Mouse (Mus musculus): Measurements from ENCODE around the gene Oas1g. TPM values are rescaled to one million over a fixed set of nuclear protein-coding genes. Genes with fewer than 3 reads are reported as not detected.
"Not testable (repeated sequence)": the region's sequence is repeated elsewhere in the genome, so short reads cannot be mapped to it uniquely, and the experiment has no call there.

Oas1g gene
- polyA plus RNA-seq, 1 experiment, result 1.3 TPM

DNA sequence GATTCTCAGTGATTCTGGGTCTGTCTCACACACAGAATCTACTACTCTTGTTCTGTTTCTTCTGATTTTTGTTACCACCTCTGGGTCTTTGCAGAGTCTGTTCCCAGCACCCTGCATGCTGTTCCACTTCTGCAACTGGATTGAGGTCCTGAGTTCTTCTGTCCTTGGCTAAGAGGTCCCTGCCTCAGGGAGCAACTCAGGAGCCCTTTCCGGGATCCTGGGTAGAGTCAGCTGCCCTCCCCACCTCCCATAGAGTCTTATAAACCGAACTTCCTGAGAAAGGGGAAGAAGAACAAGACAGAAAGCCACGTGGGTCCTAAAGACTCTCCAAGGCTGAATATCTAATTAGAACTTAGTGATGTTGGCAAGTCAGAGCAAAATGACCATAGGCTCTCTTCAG, 3.6 kb upstream of the Oas1g start:
- Histone ChIP-seq H3K27ac (ENCODE audit: insufficient read depth, low read length) (no peak overlapping the region), H3K4me3 (ENCODE audit: insufficient read depth, low read length) (no peak overlapping the region), H3K4me1 (ENCODE audit: control insufficient read depth, insufficient read depth, low read length) (no peaks in the 10 kb centered on the region)
- TF ChIP-seq CTCF (IDR thresholded peaks at IDR 0.05; ENCODE audit: borderline replicate concordance, insufficient read depth, low read length) (no peak), POLR2A (IDR thresholded peaks at IDR 0.05; ENCODE audit: low read depth, low read length) (no peak)

DNA sequence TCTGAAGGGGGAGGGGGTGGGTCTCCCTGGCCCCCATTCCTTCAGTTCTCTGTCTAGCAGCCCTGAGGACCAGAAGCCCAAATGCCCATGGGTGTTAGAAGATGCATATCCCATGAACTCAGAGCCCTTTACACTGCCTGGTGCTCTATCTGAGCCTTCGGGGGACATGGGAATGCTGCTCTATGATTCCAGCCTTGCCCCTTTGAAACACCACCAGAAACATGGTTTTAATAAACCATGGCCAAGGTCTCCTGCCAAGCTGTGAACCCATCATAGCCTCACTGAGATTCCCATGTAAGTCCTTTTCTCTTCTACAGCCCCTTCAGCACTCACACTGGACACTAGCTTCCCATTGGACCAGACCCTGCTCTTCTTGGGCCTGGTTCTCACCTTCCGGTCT, 2.6 kb upstream of the Oas1g start:
- Histone ChIP-seq H3K27ac (ENCODE audit: insufficient read depth, low read length) (no peak overlapping the region), H3K4me3 (ENCODE audit: insufficient read depth, low read length) (no peak overlapping the region), H3K4me1 (ENCODE audit: control insufficient read depth, insufficient read depth, low read length) (no peaks in the 10 kb centered on the region)
- no peak for TF ChIP-seq CTCF (IDR thresholded peaks at IDR 0.05; ENCODE audit: borderline replicate concordance, insufficient read depth, low read length)
- no peak for TF ChIP-seq POLR2A (IDR thresholded peaks at IDR 0.05; ENCODE audit: low read depth, low read length)

DNA sequence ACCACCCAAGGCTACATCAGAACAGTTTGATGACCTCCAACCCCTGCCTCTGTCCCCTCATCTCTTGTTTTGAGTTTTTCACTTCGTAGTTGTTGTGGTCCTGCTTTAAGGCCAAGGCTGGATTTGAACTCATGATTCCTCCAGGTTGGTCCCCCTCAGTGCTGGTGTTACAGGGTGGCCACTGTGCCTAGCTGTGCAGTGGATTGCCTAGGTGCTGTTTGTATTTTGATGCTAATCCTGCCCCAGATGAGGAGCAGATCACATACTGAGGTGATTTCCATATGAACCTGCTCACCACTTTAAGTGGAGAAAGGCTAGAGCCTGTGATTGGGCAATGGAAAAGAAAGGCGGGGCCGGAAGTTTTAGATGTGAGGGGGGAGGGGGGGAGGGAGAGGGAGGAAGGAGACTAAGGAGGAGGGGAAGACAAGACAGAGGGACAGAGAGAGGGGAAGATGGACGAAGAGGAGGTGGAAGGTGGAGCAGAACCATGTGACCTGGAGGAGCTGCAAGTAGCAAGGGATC, 942 bp upstream of the Oas1g start:
- H3K27ac ChIP-seq (ENCODE audit: insufficient read depth, low read length); H3K4me3 ChIP-seq (ENCODE audit: insufficient read depth, low read length); H3K4me1 ChIP-seq (ENCODE audit: control insufficient read depth, insufficient read depth, low read length): not testable (repeated sequence)

DNA sequence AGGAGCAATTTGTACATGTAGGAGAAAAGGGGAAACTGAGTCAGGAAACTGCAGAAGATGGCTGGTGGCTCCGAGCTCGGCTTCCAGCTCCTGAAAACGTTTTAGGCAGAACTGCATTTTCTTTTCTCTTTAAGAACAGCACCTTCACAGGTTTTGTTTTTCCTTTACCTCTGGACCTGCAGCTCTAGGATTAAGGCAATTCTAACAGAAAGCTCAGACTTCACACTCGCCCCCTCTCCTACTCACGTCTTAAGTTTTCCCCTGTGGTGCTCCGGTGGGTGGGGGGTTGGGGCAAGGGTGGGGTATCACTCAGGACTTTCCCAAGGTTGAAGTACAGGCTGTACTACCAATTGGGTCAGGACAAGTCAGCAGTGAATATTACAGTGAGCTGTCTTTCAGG, 418 bp upstream of the Oas1g start:
- TF ChIP-seq CTCF (IDR thresholded peaks at IDR 0.05; ENCODE audit: borderline replicate concordance, insufficient read depth, low read length) (no peak), POLR2A (IDR thresholded peaks at IDR 0.05; ENCODE audit: low read depth, low read length) (no peak)
- H3K4me1 ChIP-seq (ENCODE audit: control insufficient read depth, insufficient read depth, low read length), result no peaks in the 10 kb centered on the region
- no peak overlapping the region for H3K27ac ChIP-seq (ENCODE audit: insufficient read depth, low read length)
- no peak overlapping the region for H3K4me3 ChIP-seq (ENCODE audit: insufficient read depth, low read length)

DNA sequence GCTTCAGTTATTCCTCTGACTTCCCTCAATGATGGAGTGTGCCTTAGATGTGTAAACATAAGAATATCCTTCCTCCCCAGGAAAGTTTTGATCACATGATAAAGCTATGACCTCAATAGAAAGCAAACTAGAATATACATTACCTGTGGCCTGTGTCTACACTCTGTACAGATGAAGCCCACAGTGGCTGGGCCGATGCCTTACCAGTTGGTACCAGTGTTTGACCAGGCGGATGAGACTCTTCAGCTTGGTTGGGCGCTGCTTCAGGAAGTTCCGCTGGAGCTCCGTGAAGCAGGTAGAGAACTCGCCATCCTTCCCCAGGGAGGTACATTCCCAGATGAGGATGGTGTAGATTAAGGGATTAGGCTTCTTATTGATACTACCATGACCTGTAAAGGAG, 5.7 kb downstream of the Oas1g start:
- H3K4me3 ChIP-seq (ENCODE audit: insufficient read depth, low read length); H3K27ac ChIP-seq (ENCODE audit: insufficient read depth, low read length); H3K4me1 ChIP-seq (ENCODE audit: control insufficient read depth, insufficient read depth, low read length): not testable (repeated sequence)

DNA sequence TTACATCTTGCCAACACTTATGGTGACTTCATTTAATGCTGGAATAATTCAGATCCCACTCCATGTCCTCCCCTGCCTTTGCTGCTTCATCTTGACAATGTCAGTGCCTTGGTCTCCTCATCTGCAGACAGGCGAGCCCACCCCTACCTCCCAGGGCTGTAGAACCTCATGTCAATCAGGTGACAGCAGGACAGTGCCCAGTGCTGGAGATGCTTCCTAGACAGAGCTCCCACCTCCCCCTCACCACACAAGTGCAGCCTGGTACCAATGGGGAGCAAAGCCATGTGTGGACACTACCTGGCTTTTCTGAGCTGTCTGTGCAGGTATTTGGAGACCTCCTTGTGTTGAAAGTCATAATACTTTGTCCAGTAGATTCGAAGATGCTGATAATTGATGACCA, 8.6 kb downstream of the Oas1g start:
- not testable (repeated sequence) for H3K4me3 ChIP-seq (ENCODE audit: insufficient read depth, low read length); H3K4me1 ChIP-seq (ENCODE audit: control insufficient read depth, insufficient read depth, low read length); H3K27ac ChIP-seq (ENCODE audit: insufficient read depth, low read length)

DNA sequence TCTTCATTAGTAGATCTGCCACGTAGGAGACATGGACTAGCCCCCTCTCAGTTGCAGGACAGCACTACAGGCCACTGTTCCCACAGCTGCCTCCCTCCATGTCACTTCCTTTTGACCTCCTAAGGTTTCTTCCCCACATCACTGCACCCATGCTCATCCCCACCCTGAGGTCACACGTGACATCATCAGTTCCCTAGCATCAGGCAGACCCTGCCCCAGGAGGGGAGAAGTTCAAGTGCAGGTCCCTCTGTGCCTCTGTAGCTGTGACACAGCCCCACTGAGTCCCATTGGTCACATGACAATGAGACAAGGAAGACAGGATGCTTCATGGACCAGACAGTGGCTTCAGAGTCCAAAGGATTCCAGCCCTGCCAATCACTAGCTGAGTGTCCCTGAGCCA, 10.0 kb downstream of the Oas1g start:
- not testable (repeated sequence) for H3K27ac ChIP-seq (ENCODE audit: insufficient read depth, low read length); H3K4me1 ChIP-seq (ENCODE audit: control insufficient read depth, insufficient read depth, low read length); H3K4me3 ChIP-seq (ENCODE audit: insufficient read depth, low read length)

DNA sequence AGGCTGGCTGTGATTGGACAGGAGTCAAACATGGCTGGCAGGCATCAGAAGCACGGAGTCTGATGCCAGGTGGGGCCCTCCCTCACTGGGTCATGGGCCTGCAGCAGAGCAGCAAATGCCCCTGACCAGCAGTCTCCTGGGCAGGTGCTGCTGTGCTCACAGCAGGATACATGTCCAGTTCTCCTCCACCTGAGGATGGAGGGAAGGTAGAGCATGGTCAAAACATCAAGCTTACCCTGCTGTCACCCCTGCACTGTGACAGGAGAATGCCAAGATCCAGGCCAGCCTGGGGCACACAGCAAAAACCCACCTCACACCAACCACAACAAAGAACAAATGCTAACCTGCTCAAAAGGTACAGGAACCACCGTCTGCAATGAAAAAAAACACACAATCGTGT, 10.6 kb downstream of the Oas1g start:
- not testable (repeated sequence) for H3K27ac ChIP-seq (ENCODE audit: insufficient read depth, low read length)

DNA sequence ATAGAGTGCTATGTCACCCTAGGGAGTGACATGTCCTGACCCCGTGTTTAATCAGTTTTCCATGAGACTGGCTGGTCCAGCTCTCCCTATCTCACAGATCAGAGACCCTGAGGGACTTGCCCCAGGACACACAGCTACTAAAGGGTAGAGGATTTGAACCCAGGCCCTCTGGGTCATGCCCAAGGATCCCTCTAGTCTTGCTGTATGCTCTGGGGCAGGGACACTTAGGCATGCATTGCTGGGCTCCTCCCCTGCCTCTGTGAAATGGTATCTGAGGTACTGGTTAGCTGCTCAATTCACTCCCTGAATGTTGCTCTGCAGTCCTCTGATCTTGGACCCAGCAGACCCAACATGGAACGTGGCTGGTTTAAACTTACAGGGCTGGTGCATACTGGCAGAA, 15.9 kb downstream of the Oas1g start:
- no peak for TF ChIP-seq POLR2A (IDR thresholded peaks at IDR 0.05; ENCODE audit: low read depth, low read length)
- no peak for TF ChIP-seq CTCF (IDR thresholded peaks at IDR 0.05; ENCODE audit: borderline replicate concordance, insufficient read depth, low read length)
- Histone ChIP-seq H3K4me3 (ENCODE audit: insufficient read depth, low read length) (no peak overlapping the region), H3K27ac (ENCODE audit: insufficient read depth, low read length) (no peak overlapping the region), H3K4me1 (ENCODE audit: control insufficient read depth, insufficient read depth, low read length) (no peaks in the 10 kb centered on the region)

More for the DNA sequence above, 10.6 kb downstream of the Oas1g start:
- H3K4me1 ChIP-seq (ENCODE audit: control insufficient read depth, insufficient read depth, low read length); H3K4me3 ChIP-seq (ENCODE audit: insufficient read depth, low read length): not testable (repeated sequence)

DNA sequence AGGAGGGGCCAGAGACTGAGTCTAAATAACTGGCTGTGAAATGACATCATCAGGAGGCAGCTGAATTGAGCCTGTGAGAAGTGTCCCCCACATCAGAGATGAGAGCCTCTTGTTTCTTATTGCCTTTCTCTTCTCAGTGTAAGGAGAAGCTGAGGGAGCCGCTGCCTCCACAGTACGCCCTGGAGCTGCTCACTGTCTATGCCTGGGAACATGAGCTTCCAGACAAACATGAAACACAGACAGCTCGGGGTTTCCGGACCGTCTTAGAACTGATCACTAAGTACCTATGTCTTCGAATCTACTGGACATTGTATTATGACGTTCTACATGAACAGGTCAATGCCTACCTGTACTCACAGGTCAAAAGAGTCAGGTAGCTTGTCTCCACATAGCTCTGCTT, 16.6 kb downstream of the Oas1g start:
- Histone ChIP-seq H3K4me1 (ENCODE audit: control insufficient read depth, insufficient read depth, low read length) (no peaks in the 10 kb centered on the region), H3K4me3 (ENCODE audit: insufficient read depth, low read length) (no peak overlapping the region), H3K27ac (ENCODE audit: insufficient read depth, low read length) (no peak overlapping the region)
- no peak for TF ChIP-seq POLR2A (IDR thresholded peaks at IDR 0.05; ENCODE audit: low read depth, low read length)
- TF ChIP-seq CTCF (IDR thresholded peaks at IDR 0.05; ENCODE audit: borderline replicate concordance, insufficient read depth, low read length), result no peak

DNA sequence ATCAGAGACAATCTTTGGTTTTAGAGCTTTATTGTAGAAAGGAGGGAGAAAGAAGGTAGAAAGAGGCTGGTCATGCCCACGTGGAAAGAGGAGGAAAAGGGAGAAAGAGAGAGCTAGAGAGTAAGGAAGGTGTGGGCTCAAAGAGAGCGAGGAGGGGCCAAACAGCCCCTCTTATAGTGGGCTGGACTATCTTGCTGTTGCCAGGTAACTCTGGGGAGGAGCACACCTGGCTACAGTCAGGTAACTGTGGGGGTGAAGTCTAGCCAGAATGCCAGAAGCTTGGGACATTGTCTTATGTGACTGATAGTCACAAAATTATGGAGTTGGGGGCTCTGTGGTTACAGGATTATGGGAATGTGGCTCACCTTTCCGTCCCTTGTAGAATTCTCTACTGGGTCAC, 17.3 kb downstream of the Oas1g start:
- no peak overlapping the region for H3K4me3 ChIP-seq (ENCODE audit: insufficient read depth, low read length)
- no peak overlapping the region for H3K27ac ChIP-seq (ENCODE audit: insufficient read depth, low read length)
- no peaks in the 10 kb centered on the region for H3K4me1 ChIP-seq (ENCODE audit: control insufficient read depth, insufficient read depth, low read length)
- TF ChIP-seq CTCF (IDR thresholded peaks at IDR 0.05; ENCODE audit: borderline replicate concordance, insufficient read depth, low read length) (no peak), POLR2A (IDR thresholded peaks at IDR 0.05; ENCODE audit: low read depth, low read length) (no peak)

Data from embryonic fibroblast, embryonic 13.5 days (primary cell).